Mouse (Mus musculus): ENCODE results near the gene Schip1.

GRCm38 (mm10) chr3:68420927-68421326 is 356.3 kb downstream of the Schip1 start:
- no peak for TF ChIP-seq TAL1 (IDR thresholded peaks at IDR 0.05; ENCODE audit: low read length)
- TF ChIP-seq GATA1 (IDR thresholded peaks at IDR 0.05; ENCODE audit: low read length): no peak
